Mouse (Mus musculus) liver, embryonic 14.5 days (tissue): Measurements from ENCODE around the gene Ndufs2.

Source experiments
- CTCF ChIP-seq: IDR thresholded peaks from 2 replicates; pipeline ENCODE4 v1.5.1; 2016; ENCODE audit warnings: antibody characterized with exemption, low read depth, control low read depth
- EP300 ChIP-seq: IDR thresholded peaks from 2 replicates; pipeline ENCODE4 v1.6.1; 2016; ENCODE audit warnings: antibody characterized with exemption, low read depth

DNA sequence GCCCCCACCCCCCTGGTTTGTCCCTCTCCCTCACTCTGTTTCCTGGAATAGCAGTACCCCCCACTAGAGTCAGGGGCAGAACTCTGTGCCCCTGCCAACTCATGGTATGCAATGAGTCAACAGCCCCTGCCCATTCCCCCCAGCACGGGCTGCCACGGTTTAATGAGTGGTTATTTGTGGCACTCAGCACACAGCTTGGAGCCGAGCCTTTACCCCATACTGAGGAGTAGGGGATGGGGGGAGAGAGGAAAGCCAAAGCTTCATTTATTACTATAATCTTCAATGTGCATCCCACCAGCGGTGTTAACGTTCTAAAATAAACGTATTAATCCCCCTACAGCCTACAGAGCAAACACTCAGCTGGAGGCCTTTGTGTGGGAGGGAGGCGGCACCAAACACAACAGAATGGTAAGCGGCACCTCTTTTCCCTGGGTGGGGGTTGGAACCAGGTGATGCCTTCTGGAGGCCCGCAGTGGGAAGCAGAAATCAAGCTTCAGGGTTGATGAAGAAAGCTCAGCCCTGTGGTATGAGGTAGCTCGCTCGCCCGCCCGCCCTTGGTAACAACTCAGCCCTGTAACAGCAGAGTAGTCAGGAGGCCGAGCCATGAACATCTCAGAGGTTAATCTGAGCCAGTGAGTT lies 61.6 kb downstream of the Ndufs2 start:
- TF ChIP-seq CTCF (no peak), EP300 (no peak)
